Mouse (Mus musculus) olfactory bulb, adult 2 months (tissue): ENCODE data around the gene Nudt7.

Experiments used
- CTCF ChIP-seq: fragments of 200-500 bp; IDR thresholded peaks from 2 replicates; pipeline ENCODE4 v1.5.1; 2012; ENCODE audit warnings: low read depth, mild to moderate bottlenecking, low read length, moderate library complexity; ENCODE audit not compliant: insufficient read depth
- POLR2A ChIP-seq: fragments of 200-500 bp; IDR thresholded peaks from 2 replicates; pipeline ENCODE4 v1.6.1; 2012; ENCODE audit warnings: mild to moderate bottlenecking, low read depth, low read length, moderate library complexity; ENCODE audit not compliant: insufficient read depth

DNA sequence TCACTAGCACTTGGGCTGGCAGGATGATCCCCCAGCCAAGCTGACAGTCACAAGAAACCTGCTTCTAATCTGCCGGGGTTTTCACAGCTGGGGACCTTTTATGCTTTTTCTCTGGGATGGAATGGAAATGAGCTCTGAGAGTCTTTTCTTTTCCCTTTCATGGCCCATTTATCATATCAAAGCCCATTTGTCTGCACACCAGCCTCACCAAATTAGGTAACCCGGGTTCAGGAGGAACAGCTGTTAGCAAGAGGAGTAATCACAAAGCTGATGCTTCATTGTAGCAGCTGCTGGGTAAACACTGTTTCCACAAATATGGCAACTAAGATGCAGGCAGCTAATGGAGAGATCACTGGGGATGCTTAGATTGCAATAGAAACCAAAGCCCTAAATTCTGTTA lies 17.3 kb upstream of the Nudt7 start:
- TF ChIP-seq CTCF = no peak
- no peak for TF ChIP-seq POLR2A
